In the genomic region with DNA sequence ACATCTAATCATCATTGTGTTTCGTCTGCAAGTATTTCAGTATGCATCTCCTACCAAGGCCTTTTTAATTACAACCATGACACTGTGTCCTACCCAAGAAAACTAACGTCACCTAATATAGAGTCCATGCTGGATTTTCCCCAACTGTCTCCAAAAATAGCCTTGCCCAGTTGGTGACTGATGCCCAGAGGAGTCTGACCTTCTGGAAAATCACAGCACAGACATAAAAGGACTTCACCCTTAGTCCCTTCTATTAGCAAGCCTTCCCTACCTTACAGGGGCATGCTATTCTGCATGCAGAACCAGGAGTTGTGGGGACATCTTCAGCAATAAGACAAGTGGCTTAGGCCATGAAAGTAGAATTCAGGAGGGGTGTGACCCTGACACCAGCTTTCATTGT, we compare ENCODE assay signal across 31 mouse cellular contexts. TPM values are rescaled to one million over a fixed set of nuclear protein-coding genes. Genes with fewer than 3 reads are reported as not detected.
A peak's percentile ranks its signal among the peaks of the same experiment; 100 is the strongest.
DNase-seq lines count a peak whose midpoint lies in the region; ATAC-seq and TF ChIP-seq lines count a peak whose summit lies in the region.
"Had no signal": no experiment of that assay in that cellular context is flagged by ENCODE, and none has a peak within 500 bp of the region (broad histone marks: within the 10 kb centered on the region; RNA-seq: fewer than 3 reads in every experiment).

No protein-coding gene starts in this region.

- DNase-seq in adrenal gland, adult 8-10 months = peak; percentile 20
- no peak for DNase-seq in adrenal gland, adult 18-20 months (ENCODE audit: low spot score in 2 of 2)
- peak; percentile 57 for DNase-seq in gastrocnemius, adult 18-20 months (ENCODE audit: low spot score)
- DNase-seq in gastrocnemius, postnatal 4 days (ENCODE audit: low spot score in 2 of 2) = no peak
- DNase-seq in heart, adult 2 months = peak in 1 of 2 experiments; percentile 32
- DNase-seq in heart, postnatal 10 days = peak; percentile 43 to 59
- DNase-seq: cerebellum, adult 11 months; embryo, embryonic 11 days; kidney, adult 11 months; kidney, postnatal 14 days; layer of hippocampus, adult 9-11 months; liver, embryonic 13.5 days; lung, adult 18-20 months; lung, postnatal 4 days; right cerebral cortex, postnatal 4 days; thymus, postnatal 4 days had no signal

- intact Hi-C loops in heart, adult 2 months (cut with DNase I) = no loop called here
- intact Hi-C loops in heart, postnatal 10 days (cut with DNase I) = no loop called here

- no peaks in the 10 kb centered on the region for H3K9me3 ChIP-seq in heart, embryonic 11.5 days (replicated peaks; ENCODE audit: control insufficient read depth, low read length)
- no peaks in the 10 kb centered on the region for H3K9me3 ChIP-seq in hindbrain, embryonic 13.5 days
- H3K9me3 ChIP-seq: embryonic facial prominence, embryonic 12.5 days; heart, embryonic 13.5 days; hindbrain, embryonic 15.5 days; limb, embryonic 10.5 days; limb, embryonic 15.5 days; liver, embryonic 13.5 days; megakaryocyte, embryonic 14.5 days; midbrain, embryonic 12.5 days; neural tube, embryonic 12.5 days had no signal

- H3K9ac ChIP-seq in heart, adult 2 months (ENCODE audit: low read depth, low read length) = no peak overlapping the region
- no peak overlapping the region for H3K9ac ChIP-seq in heart, embryonic 11.5 days (ENCODE audit: low read depth, low read length)
- H3K9ac ChIP-seq in hindbrain, embryonic 13.5 days = no peak overlapping the region
- H3K9ac ChIP-seq: embryonic facial prominence, embryonic 12.5 days; heart, embryonic 13.5 days; hindbrain, embryonic 15.5 days; limb, embryonic 15.5 days; liver, embryonic 13.5 days; midbrain, embryonic 12.5 days; neural tube, embryonic 12.5 days had no signal

- no peak overlapping the region for H3K4me3 ChIP-seq in heart, adult 2 months
- no peak overlapping the region for H3K4me3 ChIP-seq in heart, embryonic 11.5 days (ENCODE audit: low read depth, low read length)
- H3K4me3 ChIP-seq in hindbrain, embryonic 13.5 days = no peak overlapping the region
- H3K4me3 ChIP-seq: embryonic facial prominence, embryonic 12.5 days; heart, embryonic 13.5 days; hindbrain, embryonic 15.5 days; limb, embryonic 10.5 days; limb, embryonic 15.5 days; liver, embryonic 13.5 days; megakaryocyte, embryonic 14.5 days; midbrain, embryonic 12.5 days; myocyte; neural tube, embryonic 12.5 days had no signal

- no peak overlapping the region for H3K4me2 ChIP-seq in heart, embryonic 11.5 days
- H3K4me2 ChIP-seq in hindbrain, embryonic 13.5 days = no peak overlapping the region
- H3K4me2 ChIP-seq: embryonic facial prominence, embryonic 12.5 days; heart, embryonic 13.5 days; hindbrain, embryonic 15.5 days; limb, embryonic 15.5 days; liver, embryonic 13.5 days; midbrain, embryonic 12.5 days; neural tube, embryonic 12.5 days had no signal

- no peak for ATAC-seq in heart, embryonic 11.5 days (replicated peaks; ENCODE audit: insufficient number of reproducible peaks, low FRiP score, low TSS enrichment)
- no peak for ATAC-seq in hindbrain, embryonic 13.5 days (ENCODE audit: low FRiP score)
- ATAC-seq: forebrain, embryonic 14.5 days; inflammation-experienced regulatory T-cells, adult 6 months; lung, postnatal 0 days; Patski had no signal

- H3K79me2 ChIP-seq in heart, adult 2 months (replicated peaks; ENCODE audit: control insufficient read depth, insufficient read depth, low read length) = no peaks in the 10 kb centered on the region

- H3K27ac ChIP-seq in heart, adult 2 months = peak overlapping the region; percentile 70
- H3K27ac ChIP-seq in heart, embryonic 11.5 days (ENCODE audit: low read depth, low read length) = no peak overlapping the region
- H3K27ac ChIP-seq in hindbrain, embryonic 13.5 days = no peak overlapping the region
- H3K27ac ChIP-seq: embryonic facial prominence, embryonic 12.5 days; heart, embryonic 13.5 days; hindbrain, embryonic 15.5 days; limb, embryonic 10.5 days; limb, embryonic 15.5 days; liver, embryonic 13.5 days; midbrain, embryonic 12.5 days; neural tube, embryonic 12.5 days had no signal

- H3K27me3 ChIP-seq in heart, adult 2 months (ENCODE audit: control insufficient read depth, insufficient read depth, low read length) = no peaks in the 10 kb centered on the region
- H3K27me3 ChIP-seq in heart, embryonic 11.5 days (ENCODE audit: control insufficient read depth, insufficient read depth, low read length) = no peaks in the 10 kb centered on the region
- no peaks in the 10 kb centered on the region for H3K27me3 ChIP-seq in hindbrain, embryonic 13.5 days
- H3K27me3 ChIP-seq: embryonic facial prominence, embryonic 12.5 days; heart, embryonic 13.5 days; hindbrain, embryonic 15.5 days; limb, embryonic 15.5 days; liver, embryonic 13.5 days; megakaryocyte, embryonic 14.5 days; midbrain, embryonic 12.5 days; neural tube, embryonic 12.5 days; Patski had no signal

- TF ChIP-seq EP300 in heart, adult 2 months (IDR thresholded peaks at IDR 0.05; ENCODE audit: insufficient read depth, low read depth, low read length) = no peak

- TF ChIP-seq CTCF in heart, adult 2 months (IDR thresholded peaks at IDR 0.05) = no peak

- H3K36me3 ChIP-seq in heart, adult 2 months (ENCODE audit: control insufficient read depth, insufficient read depth, low read length) = no peaks in the 10 kb centered on the region; the same call in 1 of the 2 replicates
- H3K36me3 ChIP-seq in heart, embryonic 11.5 days (ENCODE audit: control insufficient read depth, insufficient read depth, low read length) = no peaks in the 10 kb centered on the region
- no peaks in the 10 kb centered on the region for H3K36me3 ChIP-seq in hindbrain, embryonic 13.5 days
- H3K36me3 ChIP-seq: embryonic facial prominence, embryonic 12.5 days; heart, embryonic 13.5 days; hindbrain, embryonic 15.5 days; limb, embryonic 10.5 days; limb, embryonic 15.5 days; liver, embryonic 13.5 days; midbrain, embryonic 12.5 days; neural tube, embryonic 12.5 days had no signal

- TF ChIP-seq POLR2A in heart, adult 2 months (IDR thresholded peaks at IDR 0.05; ENCODE audit: insufficient read depth, low read depth, low read length) = no peak

- WGBS in heart, adult 2 months = 51% methylated on average over 2 of the region's 2 CpGs
- 70% methylated on average over 2 of the region's 2 CpGs for WGBS in heart, embryonic 11.5 days (ENCODE audit: insufficient replicate concordance)
- 92% methylated on average over 2 of the region's 2 CpGs for WGBS in hindbrain, embryonic 13.5 days

- H3K4me1 ChIP-seq in heart, adult 2 months (ENCODE audit: control insufficient read depth, insufficient read depth, low read length) = peaks cover 1% of the 10 kb centered on the region; the same call in 1 of the 2 replicates
- no peaks in the 10 kb centered on the region for H3K4me1 ChIP-seq in heart, embryonic 11.5 days (ENCODE audit: control insufficient read depth, insufficient read depth, low read length)
- no peaks in the 10 kb centered on the region for H3K4me1 ChIP-seq in hindbrain, embryonic 13.5 days (replicated peaks)
- H3K4me1 ChIP-seq: embryonic facial prominence, embryonic 12.5 days; hindbrain, embryonic 15.5 days; limb, embryonic 10.5 days; limb, embryonic 15.5 days; midbrain, embryonic 12.5 days; neural tube, embryonic 12.5 days had no signal

RNA-seq across cellular contexts. Expression of a gene that starts 40.3 kb away (rescaled TPM):
- 10 to 100 TPM; 17.2 to 24.1 (median 21.4) TPM for total RNA-seq in adrenal gland, adult 8-10 months (2022)
- 10 to 100 TPM; 14.2 to 16.6 TPM for total RNA-seq in adrenal gland, adult 18-20 months (2021)
- total RNA-seq in gastrocnemius, adult 18-20 months (2021) = 1 to 10 TPM; 4.5 to 5.8 TPM
- 10 to 100 TPM; 23.3 to 26.8 TPM for total RNA-seq in gastrocnemius, postnatal 4 days (2021)
- total RNA-seq in heart, adult 2 months (2021) = 10 to 100 TPM in 1 of 2 experiments, 1 to 10 TPM in 1; 8.4 to 11.2 TPM
- polyA plus RNA-seq in heart, adult 2 months (2012; rRNA removed) = 3.1 and 4.2 TPM in 2 replicates
- 14.9 and 15.6 TPM in 2 replicates for polyA plus RNA-seq in heart, embryonic 11.5 days (2014; fragmentation: Nextera tagmentation; extraction: Ambion mirVana)
- total RNA-seq in heart, postnatal 10 days (2021) = 10 to 100 TPM; 15.3 to 15.7 TPM
- polyA plus RNA-seq in hindbrain, embryonic 13.5 days (2015; fragmentation: Nextera tagmentation; extraction: Ambion mirVana) = 5.8 and 6.0 TPM in 2 replicates

Comparison
In these comparisons a context has a peak if more than half of its experiments do, and no peak if none do; other contexts are left out.
1. DNase-seq: peak in adrenal gland, adult 8-10 months (single experiment), gastrocnemius, adult 18-20 months (single experiment) and heart, postnatal 10 days (2 of 2); none in adrenal gland, adult 18-20 months (0 of 2) and gastrocnemius, postnatal 4 days (0 of 2).